Mouse (Mus musculus) bone marrow macrophage, adult 2 months (primary cell): ENCODE data around the gene Itsn1.

Source experiments
- CTCF ChIP-seq: IDR thresholded peaks from 2 replicates; pipeline ENCODE4 v1.5.1; 2012; ENCODE audit warnings: low read depth, mild to moderate bottlenecking, low read length, moderate library complexity
- POLR2A ChIP-seq: IDR thresholded peaks from 2 replicates; pipeline ENCODE4 v1.6.1; 2012; ENCODE audit warnings: mild to moderate bottlenecking, low read depth, low read length, borderline replicate concordance

- TF ChIP-seq CTCF, result no peak
- no peak for TF ChIP-seq POLR2A
Measured at GRCm38 (mm10) chr16:91783191-91783590, 54.1 kb downstream of the Itsn1 start.
